Mouse (Mus musculus): ENCODE measurements around the gene Dcst1. TPM values are rescaled to one million over a fixed set of nuclear protein-coding genes. Genes with fewer than 3 reads are reported as not detected.
A peak's percentile ranks its signal among the peaks of the same experiment; 100 is the strongest.

The Dcst1 gene
- polyA plus RNA-seq, 2 experiments: 0.03 TPM; not detected in 1

DNA sequence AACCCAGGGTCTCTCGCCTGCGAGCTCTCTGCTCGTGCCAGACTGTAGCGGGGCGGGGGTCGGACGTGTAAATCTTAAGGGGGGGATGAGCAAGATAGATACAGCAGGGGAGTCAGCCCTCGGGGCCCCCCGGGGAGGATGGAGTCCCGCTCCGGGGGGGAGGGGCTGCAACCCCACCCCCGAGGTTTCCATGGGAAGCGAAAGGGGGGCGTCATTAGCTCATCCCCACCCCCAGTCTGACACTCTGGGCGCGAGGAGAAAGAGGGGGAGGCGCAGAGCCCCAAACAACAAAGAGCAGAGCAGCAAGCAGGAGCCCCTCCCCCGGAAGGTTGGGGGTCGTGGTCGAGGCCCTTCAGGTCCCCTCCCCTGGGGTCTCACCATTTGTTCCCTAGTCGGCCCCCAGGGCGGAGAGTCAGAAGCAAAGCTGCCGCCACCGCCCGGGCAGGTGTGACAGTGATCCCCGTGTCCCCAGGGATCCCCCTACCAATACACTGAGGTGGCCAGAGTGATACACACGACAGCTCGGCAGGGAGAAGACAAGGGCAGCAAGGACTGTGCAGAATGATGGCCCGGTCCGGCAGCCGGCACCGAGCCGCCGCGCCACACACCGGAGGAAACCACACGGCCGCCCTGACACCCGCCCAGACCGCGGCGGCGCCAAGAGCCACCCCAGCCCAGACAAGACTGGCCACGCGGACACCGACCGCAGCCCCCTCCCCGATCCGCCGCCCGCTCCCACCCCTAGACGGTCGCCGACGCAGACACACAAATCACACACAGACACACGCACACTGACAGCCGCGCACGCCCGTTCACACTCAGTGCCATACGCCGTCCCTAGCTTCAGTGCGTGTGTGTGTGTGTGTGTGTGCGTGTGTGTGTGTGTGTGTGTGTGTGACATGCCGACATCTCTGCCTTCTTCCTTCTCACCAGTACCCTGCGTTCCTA, 43.6 kb downstream of the Dcst1 start:
- no peak overlapping the region for H3K27ac ChIP-seq
- WGBS (ENCODE audit: insufficient replicate concordance): 2% methylated on average over 65 of the region's 66 CpGs
- H3K4me2 ChIP-seq (ENCODE audit: low read depth): peak overlapping the region; percentile 29
- TF ChIP-seq EP300 (IDR thresholded peaks at IDR 0.05; ENCODE audit: low read depth): no peak
- TF ChIP-seq CTCF (IDR thresholded peaks at IDR 0.05; ENCODE audit: low read depth): no peak
- H3K4me3 ChIP-seq (ENCODE audit: insufficient read depth in 1 of 2, low read depth in 2 of 2, low read length in 2 of 2): no peak overlapping the region
- no peak for DNase-seq (ENCODE audit: low read depth in 3 of 3, low spot score in 3 of 3)
- H3K36me3 ChIP-seq (replicated peaks; ENCODE audit: control insufficient read depth, insufficient read depth, low read depth): no peaks in the 10 kb centered on the region
- H3K9ac ChIP-seq (replicated peaks): no peak overlapping the region
- peaks cover 79% of the 10 kb centered on the region for H3K27me3 ChIP-seq (ENCODE audit: control insufficient read depth, insufficient read depth, low read length)
- H3K9me3 ChIP-seq (ENCODE audit: control insufficient read depth, low read length): no peaks in the 10 kb centered on the region
- ATAC-seq (ENCODE audit: insufficient read depth): no peak
- peaks cover 0 to 1% of the 10 kb centered on the region in 2 experiments; a peak in 1 of 4 replicates for H3K4me1 ChIP-seq (replicated peaks; ENCODE audit: control insufficient read depth in 2 of 2, insufficient read depth in 2 of 2, low read length in 1 of 2)

DNA sequence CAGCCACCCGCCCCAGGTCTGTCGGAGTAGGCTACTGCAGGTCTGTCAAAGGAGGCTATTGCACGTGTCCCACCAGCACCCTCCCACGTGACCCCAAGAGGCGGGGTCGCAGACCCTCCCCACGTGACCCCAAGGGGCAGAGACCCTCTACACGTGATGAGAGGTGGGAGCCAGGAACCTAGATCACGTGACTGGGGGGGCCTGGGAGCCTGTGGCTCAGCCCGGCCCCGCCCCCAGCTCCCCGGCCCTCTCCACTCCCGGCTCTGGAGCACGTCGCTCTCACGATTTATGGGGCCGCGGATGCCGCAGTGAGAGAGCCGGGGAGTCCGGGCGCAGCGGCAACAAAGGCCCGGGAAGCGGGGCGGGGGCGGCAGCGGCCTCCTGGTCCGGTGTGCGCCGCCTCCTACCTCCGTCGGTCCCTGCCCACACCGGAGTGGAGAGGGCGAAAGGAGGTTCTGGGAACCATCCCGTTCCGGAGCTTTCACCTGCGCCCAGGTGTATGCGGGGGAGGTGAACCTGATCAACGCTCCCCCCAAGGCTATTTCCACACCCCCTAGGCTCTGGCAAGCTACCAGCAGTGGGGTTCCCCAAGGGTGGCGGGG, 44.4 kb downstream of the Dcst1 start:
- Histone ChIP-seq H3K4me1 (replicated peaks; ENCODE audit: control insufficient read depth in 2 of 2, insufficient read depth in 2 of 2, low read length in 1 of 2) (no peaks in the 10 kb centered on the region; a peak in 1 of 4 replicates), H3K9ac (replicated peaks) (no peak overlapping the region), H3K27ac (no peak overlapping the region), H3K4me2 (ENCODE audit: low read depth) (peak overlapping the region; percentile 29), H3K4me3 (ENCODE audit: insufficient read depth in 1 of 2, low read depth in 2 of 2, low read length in 2 of 2) (0 out of 4 replicates have a peak overlapping the region, but pooled peaks of 1 of the 2 experiments have one; percentile 2), H3K36me3 (replicated peaks; ENCODE audit: control insufficient read depth, insufficient read depth, low read depth) (no peaks in the 10 kb centered on the region), H3K9me3 (ENCODE audit: control insufficient read depth, low read length) (no peaks in the 10 kb centered on the region), H3K27me3 (ENCODE audit: control insufficient read depth, insufficient read depth, low read length) (peaks cover 87% of the 10 kb centered on the region)
- TF ChIP-seq CTCF (IDR thresholded peaks at IDR 0.05; ENCODE audit: low read depth): no peak
- TF ChIP-seq EP300 (IDR thresholded peaks at IDR 0.05; ENCODE audit: low read depth): no peak
- DNase-seq (ENCODE audit: low read depth in 3 of 3, low spot score in 3 of 3): no peak
- WGBS (ENCODE audit: insufficient replicate concordance): 1% methylated on average over 39 of the region's 41 CpGs
- no peak for ATAC-seq (ENCODE audit: insufficient read depth)

DNA sequence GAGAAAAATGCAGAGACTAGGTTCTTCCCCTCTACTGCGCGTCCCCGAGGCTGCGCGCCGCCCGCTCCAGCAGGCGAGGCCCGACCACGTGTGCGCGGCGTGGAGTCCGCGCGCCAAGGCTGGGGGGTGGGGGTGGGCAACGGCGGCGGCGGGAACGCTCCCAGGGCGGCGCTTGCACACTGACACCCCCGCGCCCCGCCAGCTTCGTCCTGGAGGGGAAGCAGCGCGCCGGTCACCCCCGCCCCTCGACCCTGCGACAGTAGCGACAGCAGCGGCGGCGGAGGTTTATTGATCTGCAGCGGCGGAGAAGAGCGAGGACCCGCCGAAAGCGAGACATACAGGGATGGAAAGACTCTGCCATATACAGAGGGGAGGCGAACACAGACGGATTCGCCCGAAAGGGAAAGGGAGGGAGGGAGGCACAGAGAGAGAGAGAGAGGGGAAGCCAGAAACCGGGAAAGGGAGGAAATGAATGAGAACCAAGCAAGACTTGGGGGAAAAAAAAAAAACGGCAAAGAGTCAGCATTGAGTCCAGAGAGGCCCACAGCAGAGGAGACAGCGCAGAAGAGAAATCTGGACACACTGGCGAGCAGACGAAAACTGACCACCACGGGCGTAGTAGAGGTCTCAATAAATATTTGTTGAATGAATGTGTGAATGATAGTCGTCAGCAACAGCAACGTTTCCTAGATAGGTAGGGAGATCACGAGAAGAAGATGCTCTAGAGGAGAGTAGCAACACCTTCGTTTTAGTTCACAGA, 45.3 kb downstream of the Dcst1 start:
- Histone ChIP-seq H3K4me1 (replicated peaks; ENCODE audit: control insufficient read depth in 2 of 2, insufficient read depth in 2 of 2, low read length in 1 of 2) (no peaks in the 10 kb centered on the region; a peak in 1 of 4 replicates), H3K4me2 (ENCODE audit: low read depth) (peak overlapping the region; percentile 32), H3K27ac (no peak overlapping the region), H3K9ac (replicated peaks) (no peak overlapping the region), H3K27me3 (ENCODE audit: control insufficient read depth, insufficient read depth, low read length) (peaks cover 87% of the 10 kb centered on the region), H3K36me3 (replicated peaks; ENCODE audit: control insufficient read depth, insufficient read depth, low read depth) (no peaks in the 10 kb centered on the region), H3K9me3 (ENCODE audit: control insufficient read depth, low read length) (no peaks in the 10 kb centered on the region), H3K4me3 (ENCODE audit: insufficient read depth in 1 of 2, low read depth in 2 of 2, low read length in 2 of 2) (peak overlapping the region in 1 of 2 experiments; percentile 22; a peak in 1 of 4 replicates)
- DNase-seq (ENCODE audit: low read depth in 3 of 3, low spot score in 3 of 3) (no peak), ATAC-seq (ENCODE audit: insufficient read depth) (no peak)
- WGBS (ENCODE audit: insufficient replicate concordance): 3% methylated on average over 58 of the region's 58 CpGs
- TF ChIP-seq CTCF (IDR thresholded peaks at IDR 0.05; ENCODE audit: low read depth) (no peak), EP300 (IDR thresholded peaks at IDR 0.05; ENCODE audit: low read depth) (no peak)

DNA sequence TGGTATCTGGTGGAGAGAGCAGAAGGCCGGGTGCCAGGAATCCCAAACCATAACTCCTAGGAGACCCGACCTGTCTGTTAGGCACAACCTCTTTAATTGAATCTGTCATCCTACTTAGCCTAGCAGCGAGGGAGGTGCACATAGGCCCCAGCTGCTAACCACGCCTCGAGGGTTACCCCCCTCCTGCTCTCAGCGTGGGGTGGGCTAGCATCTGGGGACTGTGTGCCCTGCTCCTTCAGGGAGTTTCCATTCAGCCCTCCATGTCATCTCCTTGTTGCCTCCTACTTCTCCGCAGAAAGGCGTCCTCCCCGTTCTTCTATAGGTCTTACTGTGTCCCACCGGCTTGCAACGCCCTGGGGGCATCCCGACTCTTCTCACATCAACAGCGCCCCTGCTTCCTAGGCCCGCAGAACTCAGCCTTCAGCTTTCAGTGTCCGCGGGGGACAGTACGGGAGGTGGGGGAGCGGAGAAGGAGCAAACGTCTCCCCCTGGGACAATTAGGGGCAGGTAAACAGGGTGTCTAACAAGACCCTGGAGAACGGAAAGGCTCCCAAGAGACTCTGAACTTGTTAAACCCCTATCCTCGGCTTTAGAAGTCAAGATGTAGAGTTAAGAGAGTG, 46.0 kb downstream of the Dcst1 start:
- ATAC-seq (ENCODE audit: insufficient read depth): no peak
- no peak for DNase-seq (ENCODE audit: low read depth in 3 of 3, low spot score in 3 of 3)
- no peak overlapping the region; the same call in 1 of the 2 replicates for H3K4me2 ChIP-seq (ENCODE audit: low read depth)
- no peaks in the 10 kb centered on the region; a peak in 1 of 4 replicates for H3K4me1 ChIP-seq (replicated peaks; ENCODE audit: control insufficient read depth in 2 of 2, insufficient read depth in 2 of 2, low read length in 1 of 2)
- H3K36me3 ChIP-seq (replicated peaks; ENCODE audit: control insufficient read depth, insufficient read depth, low read depth): no peaks in the 10 kb centered on the region
- no peaks in the 10 kb centered on the region for H3K9me3 ChIP-seq (ENCODE audit: control insufficient read depth, low read length)
- TF ChIP-seq CTCF (IDR thresholded peaks at IDR 0.05; ENCODE audit: low read depth) (no peak), EP300 (IDR thresholded peaks at IDR 0.05; ENCODE audit: low read depth) (no peak)
- H3K27me3 ChIP-seq (ENCODE audit: control insufficient read depth, insufficient read depth, low read length): peaks cover 84% of the 10 kb centered on the region
- 21% methylated on average over 21 of the region's 21 CpGs for WGBS (ENCODE audit: insufficient replicate concordance)
- no peak overlapping the region for H3K27ac ChIP-seq
- peak overlapping the region in 1 of 2 experiments; percentile 22; a peak in 1 of 4 replicates for H3K4me3 ChIP-seq (ENCODE audit: insufficient read depth in 1 of 2, low read depth in 2 of 2, low read length in 2 of 2)
- no peak overlapping the region for H3K9ac ChIP-seq (replicated peaks)
